In the genomic region with DNA sequence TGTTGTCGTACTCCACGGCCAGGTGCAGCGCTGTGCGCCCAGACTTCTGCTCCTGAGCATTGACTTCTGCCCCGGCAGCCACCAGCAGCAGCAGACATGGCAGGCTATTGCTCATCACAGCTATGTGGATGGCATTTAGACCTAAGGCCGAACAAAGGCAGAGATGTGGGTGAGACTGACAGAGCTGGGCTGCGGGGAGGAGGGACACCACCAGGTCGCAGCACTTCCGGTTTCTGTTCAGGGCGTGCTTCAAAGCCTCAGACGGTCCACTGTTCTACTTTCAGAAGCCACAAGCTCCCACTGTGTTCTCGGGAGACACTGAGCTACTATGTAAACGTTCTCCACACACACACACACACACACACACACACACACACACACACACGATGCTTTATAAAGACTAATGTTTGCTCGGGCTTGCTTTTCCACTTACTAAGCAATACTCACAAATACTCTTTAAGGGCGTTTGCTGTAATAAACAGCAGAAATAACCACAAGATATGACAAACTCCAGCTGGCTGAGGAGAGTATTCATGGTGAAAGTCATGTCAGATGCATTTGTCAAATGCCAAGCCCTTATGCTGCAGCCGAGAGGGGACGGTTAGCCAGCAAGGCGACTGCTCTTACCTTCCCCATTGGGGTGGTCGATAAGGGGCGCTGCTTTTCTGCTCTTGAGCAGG, we compare ENCODE assay signal across 10 mouse cellular contexts.
DNase-seq lines count a peak whose midpoint lies in the region; ATAC-seq and TF ChIP-seq lines count a peak whose summit lies in the region.
"Had no signal": no experiment of that assay in that cellular context is flagged by ENCODE, and none has a peak within 500 bp of the region (broad histone marks: within the 10 kb centered on the region; RNA-seq: fewer than 3 reads in every experiment).

No protein-coding gene starts in this region.

- ATAC-seq in stomach, embryonic 14.5 days (ENCODE audit: insufficient number of reproducible peaks, insufficient read depth, low FRiP score, low read depth) = peak; percentile 34; the same call in 1 of the 2 replicates

- H3K4me3 ChIP-seq in layer of hippocampus, adult 2 months = no peak overlapping the region
- no peak overlapping the region for H3K4me3 ChIP-seq in stomach, embryonic 14.5 days (ENCODE audit: low read depth, low read length)
- H3K4me3 ChIP-seq: limb, embryonic 12.5 days; neural tube, embryonic 15.5 days had no signal

- H3K4me1 ChIP-seq in stomach, embryonic 14.5 days (ENCODE audit: control insufficient read depth, insufficient read depth, low read length) = peaks cover 8% of the 10 kb centered on the region
- H3K4me1 ChIP-seq: neural tube, embryonic 15.5 days had no signal

- peaks cover 40% of the 10 kb centered on the region for H3K36me3 ChIP-seq in stomach, embryonic 14.5 days (ENCODE audit: control insufficient read depth, insufficient read depth, low read length)

- 53% methylated on average over 21 of the region's 21 CpGs for WGBS in stomach, embryonic 14.5 days

- no peaks in the 10 kb centered on the region for H3K27me3 ChIP-seq in stomach, embryonic 14.5 days (ENCODE audit: control insufficient read depth, insufficient read depth, low read length)
- H3K27me3 ChIP-seq: limb, embryonic 12.5 days; neural tube, embryonic 15.5 days had no signal

- H3K9ac ChIP-seq in stomach, embryonic 14.5 days (replicated peaks; ENCODE audit: low read depth, low read length) = no peak overlapping the region
- H3K9ac ChIP-seq: limb, embryonic 12.5 days; neural tube, embryonic 15.5 days had no signal

- no peaks in the 10 kb centered on the region for H3K9me3 ChIP-seq in stomach, embryonic 14.5 days (ENCODE audit: control insufficient read depth, low read depth, low read length)
- H3K9me3 ChIP-seq: limb, embryonic 12.5 days; neural tube, embryonic 15.5 days had no signal

- H3K27ac ChIP-seq in layer of hippocampus, adult 2 months = no peak overlapping the region
- H3K27ac ChIP-seq in stomach, embryonic 14.5 days (ENCODE audit: low read length) = peak overlapping the region; percentile 45; the same call in 1 of the 2 replicates
- H3K27ac ChIP-seq: limb, embryonic 12.5 days; neural tube, embryonic 15.5 days had no signal

- DNase-seq in layer of hippocampus, adult 2 months (ENCODE audit: low spot score in 2 of 2) = no peak
- DNase-seq in layer of hippocampus, postnatal 14 days (ENCODE audit: low spot score in 2 of 2) = no peak
- DNase-seq in ZHBTc4 (ENCODE audit: low read depth, low spot score) = peak; percentile 59
- peak; percentile 38 to 53 for DNase-seq in lung, adult 18-20 months
- DNase-seq in left cerebral cortex, adult 11 months (ENCODE audit: low spot score) = no peak
- DNase-seq in left cerebral cortex, postnatal 4 days = no peak
- DNase-seq in gastrocnemius, postnatal 10 days = no peak

- peak; percentile 21; the same call in 1 of the 2 replicates for TF ChIP-seq CTCF in layer of hippocampus, adult 2 months (conservative IDR thresholded peaks at IDR 0.05)

- intact Hi-C loops in left cerebral cortex, postnatal 4 days (cut with DNase I) = no loop called here

- no peak overlapping the region for H3K4me2 ChIP-seq in stomach, embryonic 14.5 days (replicated peaks; ENCODE audit: low read depth, low read length)
- H3K4me2 ChIP-seq: limb, embryonic 12.5 days; neural tube, embryonic 15.5 days had no signal

Comparison
In these comparisons a context has a peak if more than half of its experiments do, and no peak if none do; other contexts are left out.
1. DNase-seq: peak in ZHBTc4 (single experiment) and lung, adult 18-20 months (2 of 2); none in layer of hippocampus, adult 2 months (0 of 2), layer of hippocampus, postnatal 14 days (0 of 2), left cerebral cortex, adult 11 months (single experiment), left cerebral cortex, postnatal 4 days (single experiment) and gastrocnemius, postnatal 10 days (single experiment).